In genomic region chr2:157913204-157913636, GRCm38 (mm10) we compare ENCODE assay signal across 8 mouse cellular contexts. TPM values are rescaled to one million over a fixed set of nuclear protein-coding genes. Genes with fewer than 3 reads are reported as not detected.
A peak's percentile ranks its signal among the peaks of the same experiment; 100 is the strongest.
DNase-seq lines count a peak whose midpoint lies in the region; ATAC-seq lines count a peak whose summit lies in the region.

No protein-coding gene starts in this region.

- H3K4me3 ChIP-seq in forebrain, embryonic 13.5 days = no peak overlapping the region; the same call in 1 of the 2 replicates

- H3K36me3 ChIP-seq in forebrain, embryonic 13.5 days (ENCODE audit: poor library complexity, severe bottlenecking) = no peaks in the 10 kb centered on the region

- ATAC-seq in forebrain, embryonic 13.5 days = no peak
- peak; percentile 82 for ATAC-seq in megakaryocyte, adult 5-6 weeks (ENCODE audit: poor library complexity, severe bottlenecking)

- intact Hi-C loops in heart, postnatal 36 days (cut with DNase I) = no loop called here

- peaks cover 17% of the 10 kb centered on the region for H3K4me1 ChIP-seq in forebrain, embryonic 13.5 days

- no peak overlapping the region for H3K9ac ChIP-seq in forebrain, embryonic 13.5 days

- peak overlapping the region; percentile 70 for H3K4me2 ChIP-seq in forebrain, embryonic 13.5 days

- H3K27ac ChIP-seq in forebrain, embryonic 13.5 days = no peak overlapping the region

- DNase-seq in CD4-positive helper T cell, adult 2 months (ENCODE audit: low read depth, low spot score) = peak; percentile 64
- DNase-seq in adrenal gland, adult 18-20 months (ENCODE audit: low spot score in 2 of 2) = peak; percentile 78
- peak; percentile 83 to 85 for DNase-seq in heart, postnatal 36 days
- DNase-seq in kidney, postnatal 4 days = peak; percentile 96
- DNase-seq in skeletal muscle tissue, adult 2 months (ENCODE audit: low read depth, low spot score) = peak; percentile 79
- DNase-seq in urinary bladder, postnatal 4 days (ENCODE audit: low spot score in 2 of 2) = peak; percentile 76 to 90

- 1% methylated on average over 16 of the region's 16 CpGs for WGBS in forebrain, embryonic 13.5 days

- peaks cover 62% of the 10 kb centered on the region for H3K27me3 ChIP-seq in forebrain, embryonic 13.5 days

- no peaks in the 10 kb centered on the region for H3K9me3 ChIP-seq in forebrain, embryonic 13.5 days (replicated peaks)

RNA-seq across cellular contexts. Expression of gene Vstm2l, which starts 1.2 kb away (rescaled TPM):
- 1 to 10 TPM; 1.6 to 3.3 TPM for total RNA-seq in adrenal gland, adult 18-20 months (2021)
- polyA plus RNA-seq in forebrain, embryonic 13.5 days (2015; fragmentation: Nextera tagmentation; extraction: Ambion mirVana) = 1.9 and 2.7 TPM in 2 replicates
- under 1 TPM; 0.22 to 0.24 TPM for total RNA-seq in heart, postnatal 36 days (2021)
- total RNA-seq in megakaryocyte, adult 5-6 weeks (2015) = not detected in 2 replicates
- not detected in 2 replicates for total RNA-seq in megakaryocyte, adult 5-6 weeks (2017)
